In genomic region chr8:121966714-121967448, GRCm38 (mm10) we compare ENCODE assay signal across 9 mouse cellular contexts. TPM values are rescaled to one million over a fixed set of nuclear protein-coding genes. Genes with fewer than 3 reads are reported as not detected.
DNase-seq lines count a peak whose midpoint lies in the region; ATAC-seq and TF ChIP-seq lines count a peak whose summit lies in the region.
"Had no signal": no experiment of that assay in that cellular context is flagged by ENCODE, and none has a peak within 500 bp of the region (broad histone marks: within the 10 kb centered on the region; RNA-seq: fewer than 3 reads in every experiment).

No protein-coding gene starts in this region.

- H3K9me3 ChIP-seq in ES-E14 (ENCODE audit: control insufficient read depth, insufficient read depth, low read depth, low read length): no peaks in the 10 kb centered on the region
- no peaks in the 10 kb centered on the region for H3K9me3 ChIP-seq in forebrain, embryonic 16.5 days (ENCODE audit: control insufficient read depth, low read length)
- H3K9me3 ChIP-seq in liver, postnatal 0 days (ENCODE audit: low read length): no peaks in the 10 kb centered on the region

- peak; percentile 72 for ATAC-seq in forebrain, embryonic 16.5 days
- no peak for ATAC-seq in liver, postnatal 0 days

- H3K36me3 ChIP-seq in ES-E14 (ENCODE audit: control insufficient read depth, insufficient read depth, low read length, poor library complexity, severe bottlenecking): peaks cover 5% of the 10 kb centered on the region; the same call in 1 of the 2 replicates
- H3K36me3 ChIP-seq in forebrain, embryonic 16.5 days (ENCODE audit: control insufficient read depth, insufficient read depth): no peaks in the 10 kb centered on the region
- H3K36me3 ChIP-seq in liver, postnatal 0 days (replicated peaks; ENCODE audit: insufficient read depth, low read length): peaks cover 6% of the 10 kb centered on the region

- peak overlapping the region; percentile 33; the same call in 1 of the 2 replicates for H3K9ac ChIP-seq in ES-E14 (ENCODE audit: insufficient read depth, low read depth, low read length, poor library complexity, severe bottlenecking)
- H3K9ac ChIP-seq in forebrain, embryonic 16.5 days (replicated peaks; ENCODE audit: low read depth, low read length): peak overlapping the region; percentile 31; the same call in 1 of the 2 replicates
- H3K9ac ChIP-seq in liver, postnatal 0 days (replicated peaks): 0 out of 2 replicates have a peak overlapping the region, but pooled peaks have one; percentile 26

- no peaks in the 10 kb centered on the region for H3K27me3 ChIP-seq in forebrain, embryonic 16.5 days (replicated peaks; ENCODE audit: control insufficient read depth, insufficient read depth, low read length)
- no peaks in the 10 kb centered on the region for H3K27me3 ChIP-seq in liver, postnatal 0 days (ENCODE audit: insufficient read depth, low read length)

- TF ChIP-seq CTCF in liver, postnatal 0 days (IDR thresholded peaks at IDR 0.05; ENCODE audit: low read depth): no peak

- peak overlapping the region; percentile 15 for H3K27ac ChIP-seq in ES-E14 (ENCODE audit: insufficient read depth, low read depth, low read length, poor library complexity, severe bottlenecking)
- peak overlapping the region; percentile 13; the same call in 1 of the 2 replicates for H3K27ac ChIP-seq in forebrain, embryonic 16.5 days (ENCODE audit: low read length)
- no peak overlapping the region for H3K27ac ChIP-seq in liver, postnatal 0 days (ENCODE audit: low read depth)

- H3K4me1 ChIP-seq in ES-E14 (ENCODE audit: control insufficient read depth in 2 of 2, insufficient read depth in 2 of 2, low read length in 2 of 2, poor library complexity in 1 of 2): peaks cover 4 to 16% of the 10 kb centered on the region in 2 experiments
- peaks cover 38% of the 10 kb centered on the region for H3K4me1 ChIP-seq in forebrain, embryonic 16.5 days (replicated peaks; ENCODE audit: control insufficient read depth, insufficient read depth, low read length)
- H3K4me1 ChIP-seq in liver, postnatal 0 days (ENCODE audit: insufficient read depth): peaks cover 15% of the 10 kb centered on the region

- H3K4me3 ChIP-seq in ES-E14 (ENCODE audit: insufficient read depth in 1 of 2, low read depth in 1 of 2, low read length in 2 of 2, poor library complexity in 1 of 2, severe bottlenecking in 1 of 2): 0 out of 4 replicates have a peak overlapping the region, but pooled peaks have one; percentile 1 to 17
- H3K4me3 ChIP-seq in forebrain, embryonic 16.5 days (replicated peaks; ENCODE audit: low read length): no peak overlapping the region
- H3K4me3 ChIP-seq in liver, postnatal 0 days (ENCODE audit: low read depth, low read length): no peak overlapping the region

- no peak overlapping the region for H3K4me2 ChIP-seq in forebrain, embryonic 16.5 days (ENCODE audit: low read length)
- no peak overlapping the region for H3K4me2 ChIP-seq in liver, postnatal 0 days (ENCODE audit: low read depth, low read length)

- in situ Hi-C loops in ES-E14 (cut with MboI; ENCODE audit: low sequenced_read_pairs in 2 of 2, unreplicated experiment in 2 of 2): no loop called here

- DNase-seq in cerebellum, adult 11 months: peak; percentile 29
- no peak for DNase-seq in cerebellum, adult 8-10 months
- DNase-seq in ES-E14 (ENCODE audit: low read depth, low spot score): no peak
- DNase-seq in liver, postnatal 0 days: no peak
- no peak for DNase-seq in embryo, embryonic 11 days
- no peak for DNase-seq in gastrocnemius, postnatal 25 days
- no peak for DNase-seq in ovary, postnatal 10 days (ENCODE audit: low spot score)
- DNase-seq: kidney, postnatal 25 days had no signal

- WGBS in forebrain, embryonic 16.5 days: 29% methylated on average over 7 of the region's 7 CpGs
- WGBS in liver, postnatal 0 days (ENCODE audit: insufficient replicate concordance): 78% methylated on average over 7 of the region's 7 CpGs

- no peak for TF ChIP-seq EP300 in liver, postnatal 0 days (IDR thresholded peaks at IDR 0.05; ENCODE audit: low read depth)

TF ChIP-seq in ES-E14, 5 proteins besides CTCF, POLR2A, EP300 and RAD21:
- TF ChIP-seq ZC3H11A (IDR thresholded peaks at IDR 0.05; ENCODE audit: borderline replicate concordance, low read depth, low read length): no peak
- no peak for TF ChIP-seq CHD2 (IDR thresholded peaks at IDR 0.05; ENCODE audit: low read depth, low read length)
- no peak for TF ChIP-seq MAFK (IDR thresholded peaks at IDR 0.05; ENCODE audit: insufficient read depth, low read depth, low read length)
- TF ChIP-seq HCFC1 (IDR thresholded peaks at IDR 0.05; ENCODE audit: borderline replicate concordance, insufficient read depth, low read length): no peak
- TF ChIP-seq ZNF384 (IDR thresholded peaks at IDR 0.05; ENCODE audit: low read depth, low read length): no peak

RNA-seq across cellular contexts. Expression of gene Banp, which starts 17.3 kb away (rescaled TPM):
- 53.8 and 67.8 TPM in 2 replicates for total RNA-seq in ES-E14 (2012; rRNA removed)
- polyA plus RNA-seq in forebrain, embryonic 16.5 days (2015; fragmentation: Nextera tagmentation; extraction: Ambion mirVana): 68.4 and 69.9 TPM in 2 replicates
- polyA plus RNA-seq in liver, postnatal 0 days (2015; fragmentation: Nextera tagmentation; extraction: Ambion mirVana): 7.6 and 7.9 TPM in 2 replicates
- total RNA-seq in gastrocnemius, postnatal 25 days (2021): 10 to 100 TPM; 11.3 to 13.9 TPM

RNA-seq across cellular contexts. Expression of gene Car5a, which starts 22.2 kb away (rescaled TPM):
- 0.18 and 0.37 TPM in 2 replicates for total RNA-seq in ES-E14 (2012; rRNA removed)
- 0.50 and 0.72 TPM in 2 replicates for polyA plus RNA-seq in forebrain, embryonic 16.5 days (2015; fragmentation: Nextera tagmentation; extraction: Ambion mirVana)
- 5.9 and 9.6 TPM in 2 replicates for polyA plus RNA-seq in liver, postnatal 0 days (2015; fragmentation: Nextera tagmentation; extraction: Ambion mirVana)
- not detected for total RNA-seq in gastrocnemius, postnatal 25 days (2021)

RNA-seq across cellular contexts. Expression of gene Slc7a5, which starts 59.4 kb away (rescaled TPM):
- total RNA-seq in ES-E14 (2012; rRNA removed): 173 and 307 TPM in 2 replicates
- 44.1 and 47.5 TPM in 2 replicates for polyA plus RNA-seq in forebrain, embryonic 16.5 days (2015; fragmentation: Nextera tagmentation; extraction: Ambion mirVana)
- 10.5 and 10.8 TPM in 2 replicates for polyA plus RNA-seq in liver, postnatal 0 days (2015; fragmentation: Nextera tagmentation; extraction: Ambion mirVana)
- 1 to 10 TPM; 1.8 to 2.0 TPM for total RNA-seq in gastrocnemius, postnatal 25 days (2021)

Comparison
In these comparisons a context has a peak if more than half of its experiments do, and no peak if none do; other contexts are left out.
1. H3K4me3 ChIP-seq: peak in ES-E14 (2 of 2); none in forebrain, embryonic 16.5 days (single experiment) and liver, postnatal 0 days (single experiment).
2. RNA of gene Slc7a5, which starts 59.4 kb away (total RNA-seq): 173 to 307 TPM in ES-E14; 1.8 to 2.0 TPM in gastrocnemius, postnatal 25 days; every median in the first group is over 10 times any median in the second.
3. Peak in every context shown above with its lines, with median percentiles within 50 percentile points of each other: H3K9ac ChIP-seq.